Mouse (Mus musculus) midbrain, embryonic 14.5 days (tissue): ENCODE measurements around the gene Ip6k1. TPM values are rescaled to one million over a fixed set of nuclear protein-coding genes. Genes with fewer than 3 reads are reported as not detected.

Source experiments
- ATAC-seq: fragments of 200-750 bp; cut with Nextera tagmentation; 2 replicates; pipeline ENCODE4 v1.8.0; 2017; ENCODE audit warnings: moderate number of reproducible peaks, moderate library complexity; ENCODE audit not compliant: low FRiP score, low TSS enrichment
- DNase-seq: peaks from one replicate; pipeline ENCODE4 v3.0.0-alpha.2; 2015
- H3K27ac ChIP-seq: fragments of 300-500 bp; sonication (generic); replicated peaks from 2 replicates; pipeline ENCODE4 v1.5.1; 2014; ENCODE audit warnings: mild to moderate bottlenecking, low read depth, low read length, moderate library complexity
- H3K27me3 ChIP-seq: fragments of 300-500 bp; sonication (generic); 2 replicates; pipeline ENCODE4 v1.6.1; 2014; ENCODE audit warnings: low read length, control low read depth, mixed read lengths; ENCODE audit not compliant: control insufficient read depth, insufficient read depth
- H3K36me3 ChIP-seq: fragments of 300-500 bp; sonication (generic); 2 replicates; pipeline ENCODE4 v1.6.1; 2014; ENCODE audit warnings: low read length, control low read depth; ENCODE audit not compliant: control insufficient read depth, insufficient read depth
- H3K4me1 ChIP-seq: fragments of 300-500 bp; sonication (generic); 2 replicates; pipeline ENCODE4 v1.6.1; 2014; ENCODE audit warnings: mild to moderate bottlenecking, antibody characterized with exemption, low read length, control low read depth; ENCODE audit not compliant: control insufficient read depth, insufficient read depth
- H3K4me2 ChIP-seq: fragments of 300-500 bp; sonication (generic); 2 replicates; pipeline ENCODE4 v1.6.1; 2014; ENCODE audit warnings: mild to moderate bottlenecking, low read length, moderate library complexity
- H3K4me3 ChIP-seq: fragments of 300-500 bp; sonication (generic); replicated peaks from 2 replicates; pipeline ENCODE4 v1.5.1; 2014; ENCODE audit warnings: low read depth, low read length
- H3K9ac ChIP-seq: fragments of 300-500 bp; sonication (generic); replicated peaks from 2 replicates; pipeline ENCODE4 v1.6.1; 2014; ENCODE audit warnings: mild to moderate bottlenecking, low read length, moderate library complexity
- H3K9me3 ChIP-seq: fragments of 300-500 bp; sonication (generic); 2 replicates; pipeline ENCODE4 v1.6.1; 2016; ENCODE audit warnings: low read length, control low read depth, mixed read lengths; ENCODE audit not compliant: control insufficient read depth
- WGBS: fragments of 180-500 bp; shearing (Covaris S2); extraction: QIAGEN DNeasy Blood & Tissue Kit; methylation state at CpG from one replicate; pipeline ENCODE4 v1.1.7; 2014; 5-methylcytosine and 5-hydroxymethylcytosine counted together
- polyA plus RNA-seq: library from polyadenylated mRNA; unstranded; fragments of >200 nt; fragmentation: Nextera tagmentation; extraction: Ambion mirVana; gene quantifications from 2 replicates; pipeline ENCODE4 v1.2.1, GENCODE M21; 2014

Gene Ip6k1
- polyA plus RNA-seq, 1 experiment from 2014 or later, result 61.1 TPM

DNA sequence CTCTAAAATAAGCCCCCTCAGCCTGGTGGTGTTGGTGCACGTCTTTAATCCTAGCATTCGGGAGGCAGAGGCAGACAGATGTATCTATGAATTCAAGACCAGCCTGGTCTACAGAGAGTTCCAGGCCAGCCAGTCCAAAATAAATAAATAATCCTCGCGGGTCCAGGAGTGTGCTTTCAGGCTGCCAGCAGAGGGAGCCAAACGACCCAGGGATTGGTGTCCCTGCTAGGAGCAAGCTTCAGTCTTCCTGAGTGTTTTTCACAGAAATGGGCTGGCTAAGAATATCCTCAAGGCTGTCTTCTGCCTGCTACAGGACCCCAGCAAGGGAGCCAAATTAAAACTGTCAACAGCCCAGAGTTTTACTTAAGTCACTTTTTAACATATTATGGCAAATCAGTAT lies 38.6 kb upstream of the Ip6k1 start:
- Histone ChIP-seq H3K4me3 (no peak overlapping the region), H3K4me1 (peaks cover 10% of the 10 kb centered on the region), H3K27me3 (no peaks in the 10 kb centered on the region), H3K9ac (no peak overlapping the region), H3K9me3 (no peaks in the 10 kb centered on the region), H3K4me2 (no peak overlapping the region), H3K36me3 (peaks cover 7% of the 10 kb centered on the region), H3K27ac (no peak overlapping the region)
- DNase-seq (peak; percentile 91), ATAC-seq (no peak)
- WGBS, result 25% methylated on average over 5 of the region's 5 CpGs

DNA sequence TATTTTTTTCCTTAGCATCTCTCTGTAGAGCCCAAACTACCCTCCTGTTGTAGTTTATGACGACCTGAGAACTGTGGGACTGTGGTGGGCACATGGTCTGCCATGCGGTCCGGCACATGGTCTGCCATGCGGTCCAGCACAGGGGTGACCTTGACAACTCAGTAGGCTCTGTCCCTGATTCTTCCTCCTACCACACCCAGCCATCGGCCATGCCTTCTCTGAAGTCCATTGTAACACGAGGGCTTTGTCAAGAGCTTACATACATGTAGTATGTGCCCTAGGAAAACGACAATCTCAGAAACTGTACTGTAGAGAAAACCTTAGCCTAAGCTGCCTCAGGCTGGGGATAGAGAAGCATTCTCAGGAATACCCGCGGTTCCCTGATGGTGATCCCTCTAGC lies 37.6 kb upstream of the Ip6k1 start:
- H3K4me2 ChIP-seq, result no peak overlapping the region
- ATAC-seq (no peak), DNase-seq (no peak)
- H3K9ac ChIP-seq, result no peak overlapping the region
- no peak overlapping the region for H3K4me3 ChIP-seq
- 94% methylated on average over 9 of the region's 9 CpGs for WGBS
- H3K27me3 ChIP-seq, result no peaks in the 10 kb centered on the region
- H3K27ac ChIP-seq, result no peak overlapping the region
- peaks cover 10% of the 10 kb centered on the region for H3K4me1 ChIP-seq
- H3K36me3 ChIP-seq, result peaks cover under 1% of the 10 kb centered on the region
- H3K9me3 ChIP-seq, result no peaks in the 10 kb centered on the region

DNA sequence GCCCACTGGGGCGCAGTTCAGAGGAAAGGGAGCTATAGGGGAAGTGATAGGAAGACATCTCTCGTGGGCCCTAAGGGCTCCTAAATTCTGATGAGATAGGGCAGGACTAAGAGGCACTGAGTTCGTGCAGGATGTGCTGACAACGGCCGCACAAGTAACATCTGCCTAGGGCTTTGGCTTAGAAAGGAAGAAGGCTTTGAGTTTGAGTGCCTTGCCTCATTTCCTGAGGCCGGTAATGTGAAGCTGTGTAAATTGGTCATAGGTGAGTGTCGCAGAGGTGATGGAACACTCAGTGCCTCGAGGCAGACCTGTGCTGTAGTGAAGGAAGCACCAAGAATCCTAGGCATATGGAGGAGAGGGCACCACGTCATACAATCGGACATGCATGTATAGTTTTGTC lies 35.6 kb upstream of the Ip6k1 start:
- Histone ChIP-seq H3K9me3 (no peaks in the 10 kb centered on the region), H3K9ac (no peak overlapping the region), H3K27ac (no peak overlapping the region), H3K36me3 (peaks cover 3% of the 10 kb centered on the region; the same call in 1 of the 2 replicates), H3K4me1 (peaks cover 1% of the 10 kb centered on the region), H3K4me3 (no peak overlapping the region), H3K27me3 (no peaks in the 10 kb centered on the region), H3K4me2 (no peak overlapping the region)
- ATAC-seq (no peak), DNase-seq (no peak)
- WGBS, result 93% methylated on average over 10 of the region's 10 CpGs

DNA sequence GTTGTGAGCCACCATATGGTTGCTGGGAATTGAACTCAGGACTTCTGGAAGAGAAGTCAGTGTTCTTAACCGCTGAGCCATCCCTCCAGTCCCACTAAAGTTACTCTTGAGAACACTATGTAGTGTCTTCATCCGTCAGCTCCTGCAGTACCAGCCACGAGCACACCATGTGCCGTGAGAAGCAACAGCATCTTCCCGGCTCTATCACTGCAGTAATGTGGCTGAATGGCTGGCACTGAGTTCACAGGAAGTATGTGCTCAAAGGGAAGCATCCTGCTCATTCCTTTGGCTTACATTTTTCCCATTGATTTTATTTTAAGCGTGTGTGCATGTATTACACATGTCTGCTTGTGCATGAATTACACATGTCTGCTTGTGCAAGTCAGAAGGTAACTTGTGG lies 34.9 kb upstream of the Ip6k1 start:
- Histone ChIP-seq H3K4me3 (no peak overlapping the region), H3K27ac (no peak overlapping the region), H3K9ac (no peak overlapping the region), H3K36me3 (peaks cover 3% of the 10 kb centered on the region; the same call in 1 of the 2 replicates), H3K4me1 (no peaks in the 10 kb centered on the region), H3K4me2 (no peak overlapping the region), H3K9me3 (no peaks in the 10 kb centered on the region), H3K27me3 (no peaks in the 10 kb centered on the region)
- no peak for ATAC-seq
- no peak for DNase-seq
- WGBS, result 89% methylated on average over 6 of the region's 6 CpGs

DNA sequence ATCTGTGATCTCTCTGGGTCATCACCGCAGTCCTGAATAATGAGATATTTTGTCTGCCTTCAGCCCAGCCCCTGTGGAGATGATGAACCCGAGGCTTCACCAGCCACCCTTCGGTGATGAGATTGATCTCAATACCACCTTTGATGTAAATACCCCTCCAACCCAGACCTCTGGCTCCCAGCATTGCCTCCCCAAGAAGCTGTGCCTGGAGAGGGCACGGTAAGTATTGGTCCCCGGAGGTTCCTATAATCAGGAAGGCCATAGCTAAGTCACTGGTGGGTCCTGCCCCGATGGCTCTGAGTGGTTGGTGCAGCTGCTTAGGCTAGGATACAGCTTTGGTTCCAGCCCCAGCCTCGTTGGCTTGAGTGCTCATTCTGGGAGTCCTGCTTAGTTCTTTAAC lies 33.8 kb upstream of the Ip6k1 start:
- Histone ChIP-seq H3K9ac (no peak overlapping the region), H3K4me3 (no peak overlapping the region), H3K4me2 (no peak overlapping the region), H3K27ac (no peak overlapping the region), H3K27me3 (no peaks in the 10 kb centered on the region), H3K9me3 (no peaks in the 10 kb centered on the region), H3K36me3 (peaks cover 3% of the 10 kb centered on the region; the same call in 1 of the 2 replicates), H3K4me1 (no peaks in the 10 kb centered on the region)
- no peak for DNase-seq
- 93% methylated on average over 7 of the region's 7 CpGs for WGBS
- ATAC-seq, result no peak

DNA sequence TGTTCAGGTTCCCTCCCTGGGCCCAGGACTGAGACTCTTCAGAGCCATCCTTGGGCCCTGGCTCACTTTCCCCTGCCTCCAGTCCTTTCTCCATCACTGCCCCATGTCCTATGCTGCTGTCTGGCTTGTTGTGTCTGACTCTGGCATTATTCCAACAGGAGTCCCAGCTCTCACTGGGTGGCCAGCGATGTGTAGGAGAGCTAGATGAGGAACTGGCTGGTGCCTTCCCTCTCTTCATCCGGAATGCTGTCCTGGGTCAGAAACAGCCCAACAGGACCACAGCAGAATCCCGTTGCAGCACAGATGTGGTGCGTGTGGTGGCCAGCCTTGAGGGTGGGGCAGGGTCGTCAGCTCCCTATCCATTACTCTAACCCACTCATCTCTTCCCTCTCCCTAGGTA lies 32.0 kb upstream of the Ip6k1 start:
- peaks cover 3% of the 10 kb centered on the region; the same call in 1 of the 2 replicates for H3K36me3 ChIP-seq
- H3K9ac ChIP-seq, result no peak overlapping the region
- no peaks in the 10 kb centered on the region for H3K4me1 ChIP-seq
- H3K27ac ChIP-seq, result no peak overlapping the region
- ATAC-seq, result no peak
- H3K9me3 ChIP-seq, result no peaks in the 10 kb centered on the region
- no peak overlapping the region for H3K4me2 ChIP-seq
- 90% methylated on average over 5 of the region's 5 CpGs for WGBS
- no peak for DNase-seq
- H3K4me3 ChIP-seq, result no peak overlapping the region
- H3K27me3 ChIP-seq, result no peaks in the 10 kb centered on the region

DNA sequence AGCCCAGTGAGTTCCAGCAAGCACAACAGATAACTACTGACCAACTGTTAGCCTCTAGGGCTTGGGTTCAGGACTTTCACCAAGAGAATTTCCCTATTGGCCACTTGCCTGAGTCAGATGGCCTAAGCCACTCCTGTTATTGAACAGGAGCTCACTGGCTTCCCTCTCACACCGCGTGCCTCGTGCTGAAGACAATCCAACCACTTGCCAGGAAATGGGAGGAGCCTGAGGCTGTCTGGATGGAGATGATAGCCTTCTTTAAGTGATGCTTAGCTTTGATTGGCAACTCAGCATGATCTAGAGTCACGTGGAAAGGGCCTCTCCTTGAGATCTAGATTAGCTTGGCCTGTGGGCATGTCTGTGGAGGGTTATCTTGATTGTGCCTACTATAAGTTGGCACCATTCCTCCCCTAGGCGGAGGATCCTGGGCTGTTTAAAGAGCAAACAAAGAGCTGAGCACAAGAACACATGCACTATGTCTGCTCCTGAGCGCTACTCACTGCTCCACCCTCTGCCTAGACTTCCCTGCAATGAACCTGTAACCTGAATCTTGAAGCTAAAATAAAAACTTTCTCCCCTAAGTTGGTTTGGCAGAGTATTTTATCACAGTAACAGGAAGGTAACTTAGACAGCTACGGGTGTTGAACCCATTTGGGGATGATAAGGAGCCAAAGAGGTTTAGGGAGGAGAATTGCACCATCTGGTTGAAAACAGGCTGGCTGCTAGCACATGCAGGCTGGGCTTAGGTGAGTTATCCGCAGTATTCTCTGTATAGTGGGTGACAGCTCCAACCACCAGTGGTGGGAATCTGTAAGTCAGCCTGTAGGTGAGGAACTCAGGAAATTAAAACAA lies 30.4 kb upstream of the Ip6k1 start:
- Histone ChIP-seq H3K27ac (no peak overlapping the region), H3K4me3 (no peak overlapping the region), H3K9ac (no peak overlapping the region), H3K27me3 (no peaks in the 10 kb centered on the region), H3K9me3 (no peaks in the 10 kb centered on the region), H3K4me2 (no peak overlapping the region), H3K4me1 (no peaks in the 10 kb centered on the region), H3K36me3 (peaks cover 3% of the 10 kb centered on the region; the same call in 1 of the 2 replicates)
- WGBS, result 85% methylated on average over 8 of the region's 8 CpGs
- ATAC-seq (no peak), DNase-seq (no peak)

DNA sequence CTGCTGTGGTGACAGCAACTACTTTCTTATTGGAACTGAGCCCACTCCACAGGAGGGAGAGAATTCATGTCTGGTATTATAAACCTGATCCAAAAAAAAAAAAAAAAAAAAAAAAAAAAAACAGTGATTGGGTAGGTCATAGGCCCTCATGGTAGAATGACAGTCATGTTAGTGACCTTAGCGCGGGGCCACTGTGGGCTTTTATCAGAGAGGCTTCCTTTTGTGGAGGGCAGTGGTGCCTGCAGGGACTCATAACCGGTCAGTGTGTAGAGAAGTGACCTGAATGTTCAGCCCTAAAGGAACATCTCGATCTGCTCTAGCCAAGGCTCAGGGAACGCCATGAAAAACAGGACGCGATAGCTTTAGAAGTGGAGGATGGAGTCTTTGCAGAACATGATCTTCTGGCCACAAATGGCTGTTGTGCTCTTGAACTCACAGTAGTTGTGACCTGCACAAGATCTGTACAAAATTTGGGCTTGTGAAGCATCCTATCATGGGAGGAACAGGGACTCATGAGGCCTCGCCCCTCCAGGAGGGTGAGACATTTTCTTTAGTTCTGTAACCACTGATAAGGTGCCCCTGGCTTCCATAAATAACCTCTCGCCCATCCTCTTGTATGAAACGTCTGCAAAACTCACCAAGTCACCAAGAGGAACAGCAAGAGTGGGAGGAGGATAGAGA lies 27.7 kb upstream of the Ip6k1 start:
- no peaks in the 10 kb centered on the region for H3K9me3 ChIP-seq
- 0 out of 2 replicates have a peak, but pooled peaks cover 3% of the 10 kb centered on the region for H3K36me3 ChIP-seq
- H3K9ac ChIP-seq, result no peak overlapping the region
- ATAC-seq, result no peak
- no peak overlapping the region for H3K27ac ChIP-seq
- DNase-seq, result no peak
- no peak overlapping the region for H3K4me2 ChIP-seq
- WGBS, result 84% methylated on average over 10 of the region's 10 CpGs
- H3K27me3 ChIP-seq, result no peaks in the 10 kb centered on the region
- H3K4me1 ChIP-seq, result no peaks in the 10 kb centered on the region
- no peak overlapping the region for H3K4me3 ChIP-seq
